Mouse (Mus musculus) megakaryocyte, embryonic 14.5 days (primary cell): ENCODE data around the gene Rpl13.

Source experiments
- FLI1 ChIP-seq: IDR thresholded peaks from 2 replicates; pipeline ENCODE4 v1.6.1; 2012; ENCODE audit warnings: low read length, inconsistent platforms, mixed read lengths
- GATA1 ChIP-seq: IDR thresholded peaks from 3 replicates; pipeline ENCODE4 v1.6.1; 2012; ENCODE audit warnings: mixed read lengths, low read length, inconsistent platforms, borderline replicate concordance

- TF ChIP-seq GATA1 (no peak), FLI1 (no peak)
These were observed 19.2 kb upstream of the Rpl13 start for GRCm38 (mm10) chr8:123082993-123083392.
